In genomic region chr3:142620111-142620955, GRCm38 (mm10) we compare ENCODE assay signal across 8 mouse cellular contexts. TPM values are rescaled to one million over a fixed set of nuclear protein-coding genes. Genes with fewer than 3 reads are reported as not detected.
DNase-seq lines count a peak whose midpoint lies in the region; ATAC-seq and TF ChIP-seq lines count a peak whose summit lies in the region.

Gene Gbp2 (plus strand): TSS chr3:142620602.

- no peaks in the 10 kb centered on the region for H3K36me3 ChIP-seq in heart, embryonic 14.5 days (ENCODE audit: control insufficient read depth, insufficient read depth, low read length)
- no peaks in the 10 kb centered on the region for H3K36me3 ChIP-seq in liver, embryonic 11.5 days (ENCODE audit: control insufficient read depth, insufficient read depth, low read length)
- no peaks in the 10 kb centered on the region for H3K36me3 ChIP-seq in small intestine, adult 2 months (ENCODE audit: control insufficient read depth, insufficient read depth, low read length)

- intact Hi-C loops in left cerebral cortex, adult 2 months (cut with DNase I) = no loop called here
- intact Hi-C loops in left cerebral cortex, postnatal 4 days (cut with DNase I) = no loop called here

- ATAC-seq in heart, embryonic 14.5 days (ENCODE audit: insufficient number of reproducible peaks, insufficient read depth, low FRiP score, low read depth) = no peak
- peak; percentile 62 for ATAC-seq in liver, embryonic 11.5 days (replicated peaks; ENCODE audit: low FRiP score)

- H3K4me3 ChIP-seq in left cerebral cortex, adult 2 months = peak within 1 kb of the TSS; percentile 34
- peak within 1 kb of the TSS; percentile 32 to 33 for H3K4me3 ChIP-seq in heart, embryonic 14.5 days (ENCODE audit: control insufficient read depth in 1 of 2, insufficient read depth in 1 of 2, low read depth in 1 of 2, low read length in 2 of 2)
- H3K4me3 ChIP-seq in liver, embryonic 11.5 days (ENCODE audit: low read depth, low read length) = peak within 1 kb of the TSS; percentile 32
- H3K4me3 ChIP-seq in small intestine, adult 2 months (ENCODE audit: low read depth, low read length) = peak within 1 kb of the TSS; percentile 41

- H3K4me1 ChIP-seq in heart, embryonic 14.5 days (ENCODE audit: control insufficient read depth in 2 of 2, insufficient read depth in 2 of 2, low read length in 2 of 2) = peaks cover 4 to 7% of the 10 kb centered on the region in 2 experiments
- H3K4me1 ChIP-seq in liver, embryonic 11.5 days (replicated peaks; ENCODE audit: control insufficient read depth, insufficient read depth, low read length) = no peaks in the 10 kb centered on the region; the same call in 1 of the 2 replicates
- H3K4me1 ChIP-seq in small intestine, adult 2 months (ENCODE audit: control insufficient read depth, insufficient read depth, insufficient read length, low read length) = no peaks in the 10 kb centered on the region

- H3K9me3 ChIP-seq in heart, embryonic 14.5 days (ENCODE audit: control insufficient read depth, low read length) = no peaks in the 10 kb centered on the region
- no peaks in the 10 kb centered on the region for H3K9me3 ChIP-seq in liver, embryonic 11.5 days (ENCODE audit: control insufficient read depth, low read length)

- no peak for TF ChIP-seq POLR2A in small intestine, adult 2 months (IDR thresholded peaks at IDR 0.05; ENCODE audit: low read depth, low read length)

- H3K4me2 ChIP-seq in heart, embryonic 14.5 days (ENCODE audit: low read length) = peak within 1 kb of the TSS; percentile 68
- peak within 1 kb of the TSS; percentile 57 for H3K4me2 ChIP-seq in liver, embryonic 11.5 days

- no peak for DNase-seq in left cerebral cortex, adult 2 months (ENCODE audit: extremely low spot score in 1 of 2, low spot score in 2 of 2)
- DNase-seq in left cerebral cortex, adult 18-20 months (ENCODE audit: low spot score in 2 of 2) = no peak
- peak; percentile 25 for DNase-seq in adrenal gland, adult 8-10 months
- DNase-seq in liver, embryonic 11.5 days (ENCODE audit: low spot score) = no peak
- no peak for DNase-seq in embryo, embryonic 9.5 days (ENCODE audit: extremely low spot score)
- no peak for DNase-seq in left cerebral cortex, postnatal 4 days

- H3K27me3 ChIP-seq in heart, embryonic 14.5 days (ENCODE audit: control insufficient read depth, insufficient read depth, low read length) = no peaks in the 10 kb centered on the region
- H3K27me3 ChIP-seq in liver, embryonic 11.5 days (replicated peaks; ENCODE audit: control insufficient read depth, insufficient read depth, low read length) = no peaks in the 10 kb centered on the region
- H3K27me3 ChIP-seq in small intestine, adult 2 months (ENCODE audit: control insufficient read depth, insufficient read depth, low read length) = peaks cover 4% of the 10 kb centered on the region; the same call in 1 of the 2 replicates

- no peak for TF ChIP-seq CTCF in left cerebral cortex, adult 2 months (IDR thresholded peaks at IDR 0.05)
- TF ChIP-seq CTCF in small intestine, adult 2 months (IDR thresholded peaks at IDR 0.05; ENCODE audit: extremely low read depth, insufficient read length, insufficient replicate concordance, low read depth, low read length) = no peak

- WGBS in heart, embryonic 14.5 days = 37% methylated on average over 4 of the region's 4 CpGs
- WGBS in liver, embryonic 11.5 days = 40% methylated on average over 4 of the region's 4 CpGs
- WGBS in small intestine, adult 2 months = 5% methylated on average over 4 of the region's 4 CpGs

- H3K9ac ChIP-seq in heart, embryonic 14.5 days (ENCODE audit: low read length) = peak within 1 kb of the TSS; percentile 18
- H3K9ac ChIP-seq in liver, embryonic 11.5 days (ENCODE audit: low read depth, low read length) = peak within 1 kb of the TSS; percentile 25

- H3K27ac ChIP-seq in left cerebral cortex, adult 2 months = peak within 1 kb of the TSS; percentile 76
- H3K27ac ChIP-seq in heart, embryonic 14.5 days (replicated peaks in 1 of 2; ENCODE audit: control insufficient read depth in 1 of 2, insufficient read depth in 1 of 2, low read depth in 2 of 2, low read length in 2 of 2) = peak within 1 kb of the TSS in 1 of 2 experiments; percentile 32; a peak in 2 of 4 replicates
- no peak within 1 kb of the TSS for H3K27ac ChIP-seq in liver, embryonic 11.5 days (ENCODE audit: low read depth, low read length)
- peak within 1 kb of the TSS; percentile 81 for H3K27ac ChIP-seq in small intestine, adult 2 months (ENCODE audit: insufficient read depth, low read depth, low read length)

RNA-seq across cellular contexts. Expression of gene Gbp2, which starts in this region (rescaled TPM):
- total RNA-seq in left cerebral cortex, adult 2 months (2021) = 1 to 10 TPM; 1.3 to 1.7 TPM
- 1 to 10 TPM; 2.2 to 2.7 TPM for total RNA-seq in left cerebral cortex, adult 18-20 months (2021)
- 10 to 100 TPM; 15.3 to 21.3 (median 17.4) TPM for total RNA-seq in adrenal gland, adult 8-10 months (2022)
- 2.3 and 2.4 TPM in 2 replicates for polyA plus RNA-seq in heart, embryonic 14.5 days (2014; fragmentation: Nextera tagmentation; extraction: Ambion mirVana)
- 2.1 and 2.4 TPM in 2 replicates for polyA plus RNA-seq in liver, embryonic 11.5 days (2014; fragmentation: Nextera tagmentation; extraction: Ambion mirVana)
- 3.1 and 6.8 TPM in 2 replicates for polyA plus RNA-seq in small intestine, adult 2 months (2012; rRNA removed)
- under 1 TPM; 0.77 to 0.90 TPM for total RNA-seq in left cerebral cortex, postnatal 4 days (2021)

Comparison
In these comparisons a context has a peak if more than half of its experiments do, and no peak if none do; other contexts are left out.
1. RNA of gene Gbp2 (total RNA-seq): 15.3 to 21.3 TPM in adrenal gland, adult 8-10 months; 2.2 to 2.7 TPM in left cerebral cortex, adult 18-20 months, 1.3 to 1.7 TPM in left cerebral cortex, adult 2 months and 0.77 to 0.90 TPM in left cerebral cortex, postnatal 4 days; every median in the first group is over 4 times any median in the second.
2. Peak in every context shown above with its lines, with median percentiles within 50 percentile points of each other: H3K4me3 ChIP-seq.